Mouse (Mus musculus) CH12.LX (cell line): ENCODE measurements at regions not wholly inside any gene's neighbourhood (a gene's known extent, or its start where the extent isn't known, plus 50 kb on each side); places are given as distances from the start of the nearest gene placed in this dataset.
"Not testable (repeated sequence)": the region's sequence is repeated elsewhere in the genome, so short reads cannot be mapped to it uniquely, and the experiment has no call there.

Source experiments
- DNase-seq: peaks from one replicate; pipeline ENCODE4 v3.0.0-alpha.2; 2013; ENCODE audit errors: extremely low read depth
- H3K27ac ChIP-seq: 2 replicates; pipeline ENCODE4 v1.5.1; 2012; ENCODE audit warnings: low read depth, mild to moderate bottlenecking, control low read depth, moderate library complexity; ENCODE audit not compliant: insufficient read depth
- H3K27me3 ChIP-seq: replicated peaks from 2 replicates; pipeline ENCODE3; 2012; ENCODE audit warnings: inconsistent platforms
- H3K36me3 ChIP-seq, 2 experiments: replicated peaks in 1 of 2; 2 replicates each; pipeline versions ENCODE3 to v1.6.1; 2012; ENCODE audit warnings: inconsistent platforms in 1 of 2, low read length in 1 of 2, mild to moderate bottlenecking in 1 of 2, mixed read lengths in 1 of 2, moderate library complexity in 1 of 2; ENCODE audit not compliant: control insufficient read depth in 1 of 2, insufficient read depth in 1 of 2
- H3K4me1 ChIP-seq, 2 experiments: 2 replicates each; pipeline ENCODE4 v1.6.1; 2012; ENCODE audit warnings: inconsistent platforms in 1 of 2, moderate library complexity in 1 of 2; ENCODE audit not compliant: insufficient read depth in 2 of 2, control insufficient read depth in 1 of 2
- H3K4me2 ChIP-seq: 2 replicates; pipeline ENCODE4 v1.6.1; 2012; ENCODE audit warnings: low read depth, mild to moderate bottlenecking, control low read depth; ENCODE audit not compliant: poor library complexity, insufficient read depth, severe bottlenecking
- H3K4me3 ChIP-seq, 3 experiments: fragments of 150-350 bp in 1 of 3; sonication (generic) in 1 of 3; replicated peaks in 1 of 3; 2 replicates each; pipeline versions ENCODE3 to v1.5.1; 2011 to 2012; ENCODE audit warnings: low read depth in 2 of 3, low read length in 2 of 3, mild to moderate bottlenecking in 2 of 3, moderate library complexity in 2 of 3, control low read depth in 1 of 3, improper control_type of control experiment in 1 of 3, inconsistent platforms in 1 of 3, mixed read lengths in 1 of 3; ENCODE audit not compliant: poor library complexity in 1 of 3
- H3K79me2 ChIP-seq: replicated peaks from 2 replicates; pipeline ENCODE4 v1.6.1; 2012; ENCODE audit warnings: mild to moderate bottlenecking, moderate library complexity; ENCODE audit not compliant: control insufficient read depth, poor library complexity, insufficient read depth, severe bottlenecking; ENCODE audit errors: extremely low read depth
- H3K9ac ChIP-seq: 2 replicates; pipeline ENCODE4 v1.6.1; 2012; ENCODE audit warnings: low read depth, mild to moderate bottlenecking, control low read depth, moderate library complexity; ENCODE audit not compliant: insufficient read depth
- H3K9me3 ChIP-seq: replicated peaks from 2 replicates; pipeline ENCODE3; 2012; ENCODE audit warnings: low read length, inconsistent platforms, mixed read lengths
- CTCF ChIP-seq, 2 experiments: IDR thresholded peaks in 1 of 2; conservative IDR thresholded peaks in 1 of 2; 2 replicates each; pipeline ENCODE4 v1.5.1; 2011 to 2012; ENCODE audit warnings: low read depth in 2 of 2, low read length in 2 of 2, improper control_type of control experiment in 1 of 2, inconsistent platforms in 1 of 2, mild to moderate bottlenecking in 1 of 2, moderate library complexity in 1 of 2
- E2F4 ChIP-seq: IDR thresholded peaks from 2 replicates; pipeline ENCODE4 v1.6.1; 2011; ENCODE audit warnings: low read depth, low read length, improper control_type of control experiment; ENCODE audit not compliant: insufficient replicate concordance
- EP300 ChIP-seq: IDR thresholded peaks from 2 replicates; pipeline ENCODE4 v1.6.1; 2011; ENCODE audit warnings: low read length, improper control_type of control experiment
- GABPA ChIP-seq: IDR thresholded peaks from 2 replicates; pipeline ENCODE4 v1.6.1; 2012; ENCODE audit warnings: low read depth, low read length, improper control_type of control experiment, inconsistent platforms; ENCODE audit not compliant: insufficient replicate concordance
- HCFC1 ChIP-seq: IDR thresholded peaks from 2 replicates; pipeline ENCODE4 v1.6.1; 2012; ENCODE audit warnings: low read depth, mild to moderate bottlenecking, inconsistent platforms, low read length, improper control_type of control experiment
- JUN ChIP-seq: IDR thresholded peaks from 2 replicates; pipeline ENCODE4 v1.6.1; 2011; ENCODE audit warnings: low read depth, mild to moderate bottlenecking, low read length, improper control_type of control experiment, moderate library complexity; ENCODE audit not compliant: insufficient read depth
- JUND ChIP-seq: conservative IDR thresholded peaks from 2 replicates; pipeline ENCODE4 v1.6.1; 2011; ENCODE audit warnings: low read depth, low read length, improper control_type of control experiment
- MAZ ChIP-seq: IDR thresholded peaks from 2 replicates; pipeline ENCODE4 v1.6.1; 2012; ENCODE audit warnings: low read depth, mild to moderate bottlenecking, inconsistent platforms, low read length, improper control_type of control experiment, moderate library complexity
- MEF2A ChIP-seq: IDR thresholded peaks from 2 replicates; pipeline ENCODE4 v1.6.1; 2014; ENCODE audit warnings: low read depth, mild to moderate bottlenecking, inconsistent platforms, low read length, improper control_type of control experiment, borderline replicate concordance
- NELFE ChIP-seq: IDR thresholded peaks from 2 replicates; pipeline ENCODE4 v1.6.1; 2011; ENCODE audit warnings: low read depth, low read length, improper control_type of control experiment
- NRF1 ChIP-seq: IDR thresholded peaks from 2 replicates; pipeline ENCODE4 v1.6.1; 2014; ENCODE audit warnings: low read depth, mild to moderate bottlenecking, inconsistent platforms, low read length, improper control_type of control experiment, moderate library complexity
- PAX5 ChIP-seq: IDR thresholded peaks from 2 replicates; pipeline ENCODE4 v1.6.1; 2012; ENCODE audit warnings: low read length, inconsistent platforms, mixed read lengths
- RAD21 ChIP-seq: IDR thresholded peaks from 2 replicates; pipeline ENCODE4 v1.6.1; 2011; ENCODE audit warnings: low read depth, mild to moderate bottlenecking, low read length, improper control_type of control experiment, moderate library complexity
- SMC3 ChIP-seq: IDR thresholded peaks from 2 replicates; pipeline ENCODE4 v1.6.1; 2011; ENCODE audit warnings: low read depth, low read length, improper control_type of control experiment
- TBP ChIP-seq: conservative IDR thresholded peaks from 2 replicates; pipeline ENCODE4 v1.6.1; 2011; ENCODE audit warnings: low read depth, low read length, improper control_type of control experiment
- TCF12 ChIP-seq: IDR thresholded peaks from 2 replicates; pipeline ENCODE4 v1.6.1; 2014; ENCODE audit warnings: low read depth, mild to moderate bottlenecking, inconsistent platforms, low read length, improper control_type of control experiment
- UBTF ChIP-seq: IDR thresholded peaks from 2 replicates; pipeline ENCODE4 v1.6.1; 2012; ENCODE audit warnings: low read depth, mild to moderate bottlenecking, inconsistent platforms, low read length, improper control_type of control experiment, moderate library complexity
- USF1 ChIP-seq: IDR thresholded peaks from 2 replicates; pipeline ENCODE4 v1.6.1; 2014; ENCODE audit warnings: low read depth, mild to moderate bottlenecking, inconsistent platforms, low read length, improper control_type of control experiment
- ZMIZ1 ChIP-seq: IDR thresholded peaks from 2 replicates; pipeline ENCODE4 v1.6.1; 2012; ENCODE audit warnings: low read depth, mild to moderate bottlenecking, inconsistent platforms, low read length, improper control_type of control experiment
- ZNF384 ChIP-seq: IDR thresholded peaks from 2 replicates; pipeline ENCODE4 v1.6.1; 2012; ENCODE audit warnings: low read depth, low read length, improper control_type of control experiment, inconsistent platforms
- dilution Hi-C: fragments of 300-500 bp; cut with MboI; formaldehyde crosslinking; loops from 2 replicates; pipeline ENCODE4 v1.14.3; 2020; ENCODE audit warnings: low sequenced_read_pairs; ENCODE audit not compliant: extremely low pct_unique_long_range_greater_than_20kb, extremely low pct_ligation_motif_present
- in situ Hi-C: fragments of 300-500 bp; cut with MboI; formaldehyde crosslinking; loops from 3 replicates; pipeline ENCODE4 v1.14.3; 2019; ENCODE audit warnings: low sequenced_read_pairs, low pct_ligation_motif_present, low pct_unique_long_range_greater_than_20kb, mixed read lengths

GRCm38 (mm10) chr1:7271466-7272110 is 2463.9 kb downstream of the Gm37988 start:
- H3K4me1 ChIP-seq, H3K9me3 ChIP-seq, DNase-seq, H3K79me2 ChIP-seq, H3K27me3 ChIP-seq, in situ Hi-C loops, H3K4me2 ChIP-seq, H3K4me3 ChIP-seq, H3K27ac ChIP-seq, H3K9ac ChIP-seq, dilution Hi-C loops, H3K36me3 ChIP-seq: not testable (repeated sequence)

DNA sequence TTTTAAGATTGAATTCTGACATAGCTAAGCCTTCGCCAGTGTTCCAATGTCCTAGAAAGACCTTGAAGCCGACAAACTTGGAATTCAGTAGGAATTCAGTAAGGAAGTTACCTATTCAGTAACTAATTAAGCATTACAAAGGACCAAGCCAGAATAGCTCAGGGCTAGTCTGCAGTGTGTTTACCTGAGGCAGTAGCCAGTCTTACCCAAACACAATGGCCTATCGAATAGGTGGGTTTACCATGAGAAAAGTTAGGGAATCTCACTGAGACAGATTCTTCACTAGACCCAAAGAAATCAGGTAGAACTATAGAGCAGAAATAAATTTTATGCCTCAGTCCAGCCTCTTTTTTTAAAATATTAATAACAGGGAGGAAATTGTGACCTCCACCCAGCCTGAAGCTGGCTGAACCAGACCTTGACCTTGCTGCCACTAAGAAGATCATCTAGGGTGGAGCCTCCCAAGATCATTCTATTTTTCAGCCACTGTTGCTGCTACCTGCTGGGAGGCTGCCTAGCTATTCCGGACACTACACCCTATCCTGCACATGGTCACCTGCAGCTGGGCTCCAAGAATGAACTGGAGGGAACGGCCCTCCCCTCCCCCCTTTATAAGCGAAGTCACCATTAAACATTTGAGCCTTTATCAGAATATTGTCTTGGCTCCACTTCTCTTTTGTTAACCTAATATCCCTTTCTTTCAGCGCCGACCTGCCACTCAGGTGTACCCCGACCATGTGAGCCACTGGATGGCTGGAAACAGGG is 2491.4 kb downstream of the Gm37988 start:
- H3K9me3 ChIP-seq, H3K4me3 ChIP-seq, H3K4me2 ChIP-seq, H3K27me3 ChIP-seq, H3K27ac ChIP-seq, H3K9ac ChIP-seq, H3K36me3 ChIP-seq, in situ Hi-C loops, H3K4me1 ChIP-seq, H3K79me2 ChIP-seq, dilution Hi-C loops, DNase-seq: not testable (repeated sequence)

- no peak overlapping the region for H3K4me2 ChIP-seq
- in situ Hi-C loops, result no loop called here
- H3K36me3 ChIP-seq, result no peaks in the 10 kb centered on the region
- H3K9me3 ChIP-seq, result no peaks in the 10 kb centered on the region
- DNase-seq, result no peak
- H3K4me1 ChIP-seq, result peaks cover 0 to 5% of the 10 kb centered on the region in 2 experiments; a peak in 2 of 4 replicates
- no peaks in the 10 kb centered on the region for H3K79me2 ChIP-seq
- H3K27me3 ChIP-seq, result no peaks in the 10 kb centered on the region
- no peak overlapping the region for H3K4me3 ChIP-seq
- dilution Hi-C loops, result no loop called here
- no peak overlapping the region for H3K27ac ChIP-seq
- no peak overlapping the region for H3K9ac ChIP-seq
- TF ChIP-seq CTCF (conservative IDR thresholded peaks at IDR 0.05 in 1 of 2, IDR thresholded peaks at IDR 0.05 in 1 of 2; ENCODE audit: low read depth in 2 of 2, low read length in 2 of 2) (no peak), UBTF (no peak), USF1 (no peak), ZNF384 (no peak), NELFE (no peak), E2F4 (no peak), NRF1 (no peak), HCFC1 (no peak), RAD21 (no peak), MAZ (no peak), TCF12 (no peak), JUND (no peak), GABPA (no peak), TBP (no peak), ZMIZ1 (no peak), MEF2A (no peak), EP300 (no peak), JUN (no peak), PAX5 (no peak), SMC3 (no peak)
Measured at GRCm38 (mm10) chr1:7308952-7309617, 2501.4 kb downstream of the Gm37988 start.
